Mouse (Mus musculus): Measurements from ENCODE around the gene Rnaseh2c. TPM values are rescaled to one million over a fixed set of nuclear protein-coding genes. Genes with fewer than 3 reads are reported as not detected.

Rnaseh2c gene
- polyA plus RNA-seq, 1 experiment from 2014 or later: 58.8 TPM

GRCm38 (mm10) chr19:5654720-5655298 is 53.1 kb downstream of the Rnaseh2c start:
- 0 out of 2 replicates have a peak, but pooled peaks have one; percentile 6 for ATAC-seq (ENCODE audit: low FRiP score, low TSS enrichment)

More at GRCm38 (mm10) chr19:5654720-5655298, 53.1 kb downstream of the Rnaseh2c start:
- Histone ChIP-seq H3K9me3 (ENCODE audit: control insufficient read depth, low read length) (no peaks in the 10 kb centered on the region), H3K4me3 (replicated peaks; ENCODE audit: low read depth, low read length) (peak overlapping the region; percentile 36), H3K27me3 (ENCODE audit: control insufficient read depth, insufficient read depth, low read length) (peaks cover 28% of the 10 kb centered on the region), H3K36me3 (ENCODE audit: control insufficient read depth, insufficient read depth, low read length) (0 out of 2 replicates have a peak, but pooled peaks cover 5% of the 10 kb centered on the region), H3K4me1 (ENCODE audit: control insufficient read depth, insufficient read depth, low read length) (peaks cover 10% of the 10 kb centered on the region), H3K4me2 (ENCODE audit: low read length) (peak overlapping the region; percentile 65), H3K27ac (replicated peaks; ENCODE audit: low read depth, low read length) (no peak overlapping the region), H3K9ac (replicated peaks; ENCODE audit: low read length) (peak overlapping the region; percentile 44)
- peak; percentile 33 for DNase-seq
- 6% methylated on average over 43 of the region's 43 CpGs for WGBS

Other genes with a start within 250 kb of the Rnaseh2c start
- 36.4 and 36.6 TPM in 2 replicates for gene Eif1ad, start 235.1 kb upstream of the Rnaseh2c start, polyA plus RNA-seq (2014; fragmentation: Nextera tagmentation; extraction: Ambion mirVana)
- gene Banf1, start 234.7 kb upstream of the Rnaseh2c start, polyA plus RNA-seq (2014; fragmentation: Nextera tagmentation; extraction: Ambion mirVana): 330 and 375 TPM in 2 replicates
- gene Sart1, start 213.2 kb upstream of the Rnaseh2c start, polyA plus RNA-seq (2014; fragmentation: Nextera tagmentation; extraction: Ambion mirVana): 57.1 and 61.1 TPM in 2 replicates
- 0.12 TPM in 1 of 2 replicates, not detected in the other for gene Tsga10ip, start 199.3 kb upstream of the Rnaseh2c start, polyA plus RNA-seq (2014; fragmentation: Nextera tagmentation; extraction: Ambion mirVana)
- gene Drap1, start 176.9 kb upstream of the Rnaseh2c start, polyA plus RNA-seq (2014; fragmentation: Nextera tagmentation; extraction: Ambion mirVana): 225 and 299 TPM in 2 replicates
- 53.7 and 65.2 TPM in 2 replicates for gene AI837181, start 176.7 kb upstream of the Rnaseh2c start, polyA plus RNA-seq (2014; fragmentation: Nextera tagmentation; extraction: Ambion mirVana)
- gene Fosl1, start 154.3 kb upstream of the Rnaseh2c start, polyA plus RNA-seq (2014; fragmentation: Nextera tagmentation; extraction: Ambion mirVana): not detected in 2 replicates
- 7.6 and 9.1 TPM in 2 replicates for gene Ccdc85b, start 144.0 kb upstream of the Rnaseh2c start, polyA plus RNA-seq (2014; fragmentation: Nextera tagmentation; extraction: Ambion mirVana)
- gene Fibp, start 141.3 kb upstream of the Rnaseh2c start, polyA plus RNA-seq (2014; fragmentation: Nextera tagmentation; extraction: Ambion mirVana): 169 and 199 TPM in 2 replicates
- gene Ctsw, start 133.4 kb upstream of the Rnaseh2c start, polyA plus RNA-seq (2014; fragmentation: Nextera tagmentation; extraction: Ambion mirVana): 4.3 and 4.9 TPM in 2 replicates
- gene Efemp2, start 127.9 kb upstream of the Rnaseh2c start, polyA plus RNA-seq (2014; fragmentation: Nextera tagmentation; extraction: Ambion mirVana): 18.0 and 28.7 TPM in 2 replicates
- gene Mus81, start 113.5 kb upstream of the Rnaseh2c start, polyA plus RNA-seq (2014; fragmentation: Nextera tagmentation; extraction: Ambion mirVana): 43.4 and 49.3 TPM in 2 replicates
- 4,021 and 4,124 TPM in 2 replicates for gene Cfl1, start 111.4 kb upstream of the Rnaseh2c start, polyA plus RNA-seq (2014; fragmentation: Nextera tagmentation; extraction: Ambion mirVana)
- 0.36 TPM in 2 replicates for gene 1700020D05Rik, start 98.1 kb upstream of the Rnaseh2c start, polyA plus RNA-seq (2014; fragmentation: Nextera tagmentation; extraction: Ambion mirVana)
- gene Snx32, start 91.3 kb upstream of the Rnaseh2c start, polyA plus RNA-seq (2014; fragmentation: Nextera tagmentation; extraction: Ambion mirVana): 89.8 and 98.4 TPM in 2 replicates
- not detected in 2 replicates for gene Ovol1, start 41.2 kb upstream of the Rnaseh2c start, polyA plus RNA-seq (2014; fragmentation: Nextera tagmentation; extraction: Ambion mirVana)
- 1.6 and 2.8 TPM in 2 replicates for gene Ap5b1, start 33.8 kb upstream of the Rnaseh2c start, polyA plus RNA-seq (2014; fragmentation: Nextera tagmentation; extraction: Ambion mirVana)
- 49.5 and 58.3 TPM in 2 replicates for gene Kat5, start 8.4 kb downstream of the Rnaseh2c start, polyA plus RNA-seq (2014; fragmentation: Nextera tagmentation; extraction: Ambion mirVana)
- 30.0 and 30.2 TPM in 2 replicates for gene Rela, start 35.6 kb downstream of the Rnaseh2c start, polyA plus RNA-seq (2014; fragmentation: Nextera tagmentation; extraction: Ambion mirVana)
- 8.1 and 11.5 TPM in 2 replicates for gene Sipa1, start 61.8 kb downstream of the Rnaseh2c start, polyA plus RNA-seq (2014; fragmentation: Nextera tagmentation; extraction: Ambion mirVana)
- gene Map3k11, start 86.9 kb downstream of the Rnaseh2c start, polyA plus RNA-seq (2014; fragmentation: Nextera tagmentation; extraction: Ambion mirVana): 6.8 and 12.1 TPM in 2 replicates
- 33.6 and 34.4 TPM in 2 replicates for gene Pcnx3, start 87.0 kb downstream of the Rnaseh2c start, polyA plus RNA-seq (2014; fragmentation: Nextera tagmentation; extraction: Ambion mirVana)
- gene Kcnk7, start 102.5 kb downstream of the Rnaseh2c start, polyA plus RNA-seq (2014; fragmentation: Nextera tagmentation; extraction: Ambion mirVana): 0.21 and 0.28 TPM in 2 replicates
- gene Ehbp1l1, start 124.4 kb downstream of the Rnaseh2c start, polyA plus RNA-seq (2014; fragmentation: Nextera tagmentation; extraction: Ambion mirVana): 12.4 and 14.3 TPM in 2 replicates
- gene Fam89b, start 127.8 kb downstream of the Rnaseh2c start, polyA plus RNA-seq (2014; fragmentation: Nextera tagmentation; extraction: Ambion mirVana): 154 and 169 TPM in 2 replicates
- gene Ltbp3, start 139.0 kb downstream of the Rnaseh2c start, polyA plus RNA-seq (2014; fragmentation: Nextera tagmentation; extraction: Ambion mirVana): 10.1 and 10.5 TPM in 2 replicates
- 73.5 and 78.2 TPM in 2 replicates for gene Scyl1, start 169.5 kb downstream of the Rnaseh2c start, polyA plus RNA-seq (2014; fragmentation: Nextera tagmentation; extraction: Ambion mirVana)

All from midbrain, embryonic 14.5 days (tissue).